Mouse (Mus musculus) kidney, adult 2 months (tissue): Measurements from ENCODE around the gene Crybb3.

ENCODE experiments used
- CTCF ChIP-seq: fragments of 200-500 bp; conservative IDR thresholded peaks from 2 replicates; pipeline ENCODE4 v1.5.1; 2011; ENCODE audit warnings: low read depth, mild to moderate bottlenecking, control low read depth, low read length, moderate library complexity, mixed read lengths; ENCODE audit not compliant: insufficient read depth, insufficient read length
- POLR2A ChIP-seq: fragments of 200-500 bp; IDR thresholded peaks from one replicate; pipeline ENCODE4 v1.6.1; 2011; ENCODE audit warnings: low read depth, low read length, control low read depth

DNA sequence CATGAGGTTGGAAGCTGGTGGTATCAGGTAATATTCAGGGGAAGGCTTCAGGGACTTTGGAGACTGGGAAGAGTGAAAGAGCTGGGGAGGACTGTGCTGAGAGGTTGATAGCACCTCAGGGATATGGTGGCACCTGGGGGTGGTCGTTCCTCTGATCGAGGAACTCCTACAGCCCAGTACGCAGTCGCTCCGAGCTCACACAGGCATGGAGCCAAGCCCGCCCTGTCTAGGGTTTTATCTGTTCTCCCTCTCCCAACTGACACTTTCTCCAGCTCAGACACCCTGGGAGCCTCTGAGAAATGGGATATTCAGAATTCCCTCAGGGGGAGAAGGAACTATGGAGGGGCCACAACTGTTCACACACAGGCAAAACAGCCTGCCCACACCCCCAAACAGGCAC is 40.6 kb downstream of the Crybb3 start:
- TF ChIP-seq CTCF: no peak
- TF ChIP-seq POLR2A: no peak
